Mouse (Mus musculus) CH12.LX (cell line): ENCODE measurements around the gene Ubxn7. TPM values are rescaled to one million over a fixed set of nuclear protein-coding genes. Genes with fewer than 3 reads are reported as not detected.

Source experiments
- polyA plus RNA-seq: library from polyadenylated mRNA; unstranded; fragments of >175 nt; gene quantifications from 2 replicates; pipeline ENCODE4 v1.2.1, GENCODE M21; 2012; ENCODE audit warnings: low read depth; ENCODE audit not compliant: insufficient read length
- total RNA-seq, 2 experiments: library from RNA; depleted of rRNA; stranded (reverse); fragments of 300-350 nt in 1 of 2; fragments of >200 nt in 1 of 2; gene quantifications; 2 replicates each; pipeline ENCODE4 v1.2.3; 2012 to 2014

Gene Ubxn7
- total and polyA plus RNA-seq, 3 experiments, result 25.7 to 32.8 (median 26.8) TPM

Other genes starting within 250 kb of the Ubxn7 start
- 47.1 and 48.1 TPM in 2 replicates for gene Pigx, start 232.5 kb upstream of the Ubxn7 start, total RNA-seq (2012; rRNA removed)
- 83.0 and 94.7 TPM in 2 replicates for gene Pigx, start 232.5 kb upstream of the Ubxn7 start, total RNA-seq (2014; rRNA removed)
- 46.4 and 48.1 TPM in 2 replicates for gene Pigx, start 232.5 kb upstream of the Ubxn7 start, polyA plus RNA-seq
- 17.6 and 23.0 TPM in 2 replicates for gene Cep19, start 232.5 kb upstream of the Ubxn7 start, total RNA-seq (2012; rRNA removed)
- gene Cep19, start 232.5 kb upstream of the Ubxn7 start, total RNA-seq (2014; rRNA removed), result 31.3 and 37.3 TPM in 2 replicates
- 29.4 and 34.9 TPM in 2 replicates for gene Cep19, start 232.5 kb upstream of the Ubxn7 start, polyA plus RNA-seq
- 49.6 and 54.9 TPM in 2 replicates for gene Nrros, start 166.7 kb upstream of the Ubxn7 start, total RNA-seq (2012; rRNA removed)
- gene Nrros, start 166.7 kb upstream of the Ubxn7 start, total RNA-seq (2014; rRNA removed), result 55.1 and 64.3 TPM in 2 replicates
- gene Nrros, start 166.7 kb upstream of the Ubxn7 start, polyA plus RNA-seq, result 52.2 and 71.0 TPM in 2 replicates
- not detected in 2 replicates for gene Bex6, start 152.4 kb upstream of the Ubxn7 start, total RNA-seq (2012; rRNA removed)
- gene Bex6, start 152.4 kb upstream of the Ubxn7 start, total RNA-seq (2014; rRNA removed), result not detected in 2 replicates
- gene Bex6, start 152.4 kb upstream of the Ubxn7 start, polyA plus RNA-seq, result not detected in 2 replicates
- gene Fbxo45, start 85.1 kb upstream of the Ubxn7 start, total RNA-seq (2012; rRNA removed), result 22.4 and 24.0 TPM in 2 replicates
- 24.4 and 25.4 TPM in 2 replicates for gene Fbxo45, start 85.1 kb upstream of the Ubxn7 start, total RNA-seq (2014; rRNA removed)
- gene Fbxo45, start 85.1 kb upstream of the Ubxn7 start, polyA plus RNA-seq, result 20.0 and 21.4 TPM in 2 replicates
- gene Wdr53, start 85.0 kb upstream of the Ubxn7 start, total RNA-seq (2012; rRNA removed), result 22.7 and 26.1 TPM in 2 replicates
- 56.4 and 57.3 TPM in 2 replicates for gene Wdr53, start 85.0 kb upstream of the Ubxn7 start, total RNA-seq (2014; rRNA removed)
- 28.6 and 38.9 TPM in 2 replicates for gene Wdr53, start 85.0 kb upstream of the Ubxn7 start, polyA plus RNA-seq
- not detected in 2 replicates for gene Smco1, start 60.8 kb upstream of the Ubxn7 start, total RNA-seq (2012; rRNA removed)
- gene Smco1, start 60.8 kb upstream of the Ubxn7 start, total RNA-seq (2014; rRNA removed), result not detected in 2 replicates
- not detected in 2 replicates for gene Smco1, start 60.8 kb upstream of the Ubxn7 start, polyA plus RNA-seq
- gene Rnf168, start 54.8 kb upstream of the Ubxn7 start, total RNA-seq (2012; rRNA removed), result 22.2 and 23.9 TPM in 2 replicates
- gene Rnf168, start 54.8 kb upstream of the Ubxn7 start, total RNA-seq (2014; rRNA removed), result 37.9 and 40.7 TPM in 2 replicates
- 20.5 TPM in 2 replicates for gene Rnf168, start 54.8 kb upstream of the Ubxn7 start, polyA plus RNA-seq
- 0.25 and 0.29 TPM in 2 replicates for gene Tm4sf19, start 68.2 kb downstream of the Ubxn7 start, total RNA-seq (2012; rRNA removed)
- 0.45 and 0.78 TPM in 2 replicates for gene Tm4sf19, start 68.2 kb downstream of the Ubxn7 start, total RNA-seq (2014; rRNA removed)
- 0.52 and 1.3 TPM in 2 replicates for gene Tm4sf19, start 68.2 kb downstream of the Ubxn7 start, polyA plus RNA-seq
- not detected in 2 replicates for gene Tctex1d2, start 87.4 kb downstream of the Ubxn7 start, total RNA-seq (2012; rRNA removed)
- gene Tctex1d2, start 87.4 kb downstream of the Ubxn7 start, total RNA-seq (2014; rRNA removed), result not detected in 2 replicates
- not detected in 2 replicates for gene Tctex1d2, start 87.4 kb downstream of the Ubxn7 start, polyA plus RNA-seq
- gene Pcyt1a, start 98.7 kb downstream of the Ubxn7 start, total RNA-seq (2012; rRNA removed), result 16.4 and 17.0 TPM in 2 replicates
- gene Pcyt1a, start 98.7 kb downstream of the Ubxn7 start, total RNA-seq (2014; rRNA removed), result 20.3 and 21.1 TPM in 2 replicates
- gene Pcyt1a, start 98.7 kb downstream of the Ubxn7 start, polyA plus RNA-seq, result 25.7 and 28.1 TPM in 2 replicates
- gene Slc51a, start 155.6 kb downstream of the Ubxn7 start, total RNA-seq (2012; rRNA removed), result 0.08 and 0.21 TPM in 2 replicates
- not detected in 2 replicates for gene Slc51a, start 155.6 kb downstream of the Ubxn7 start, total RNA-seq (2014; rRNA removed)
- 0.17 TPM in 1 of 2 replicates, not detected in the other for gene Slc51a, start 155.6 kb downstream of the Ubxn7 start, polyA plus RNA-seq
- gene Zdhhc19, start 164.0 kb downstream of the Ubxn7 start, total RNA-seq (2012; rRNA removed), result not detected in 2 replicates
- not detected in 2 replicates for gene Zdhhc19, start 164.0 kb downstream of the Ubxn7 start, total RNA-seq (2014; rRNA removed)
- gene Zdhhc19, start 164.0 kb downstream of the Ubxn7 start, polyA plus RNA-seq, result not detected in 2 replicates